Mouse (Mus musculus): ENCODE data around the gene Cd47.
A peak's percentile ranks its signal among the peaks of the same experiment; 100 is the strongest.

- TF ChIP-seq CTCF (IDR thresholded peaks at IDR 0.05; ENCODE audit: low read depth), result no peak
- TF ChIP-seq EP300 (IDR thresholded peaks at IDR 0.05; ENCODE audit: low read depth), result 0 out of 2 replicates have a peak, but pooled peaks have one; percentile 8
These were observed 151.7 kb downstream of the Cd47 start for GRCm38 (mm10) chr16:49951925-49952523.

Data from liver, postnatal 0 days (tissue).